Mouse (Mus musculus) A20 (cell line): ENCODE data around the gene Pomt1.
"Not testable (repeated sequence)": the region's sequence is repeated elsewhere in the genome, so short reads cannot be mapped to it uniquely, and the experiment has no call there.

Experiments used
- DNase-seq: peaks from one replicate; pipeline ENCODE4 v3.0.0-alpha.2; 2011; ENCODE audit warnings: low read depth, low spot score

Pomt1 gene

DNA sequence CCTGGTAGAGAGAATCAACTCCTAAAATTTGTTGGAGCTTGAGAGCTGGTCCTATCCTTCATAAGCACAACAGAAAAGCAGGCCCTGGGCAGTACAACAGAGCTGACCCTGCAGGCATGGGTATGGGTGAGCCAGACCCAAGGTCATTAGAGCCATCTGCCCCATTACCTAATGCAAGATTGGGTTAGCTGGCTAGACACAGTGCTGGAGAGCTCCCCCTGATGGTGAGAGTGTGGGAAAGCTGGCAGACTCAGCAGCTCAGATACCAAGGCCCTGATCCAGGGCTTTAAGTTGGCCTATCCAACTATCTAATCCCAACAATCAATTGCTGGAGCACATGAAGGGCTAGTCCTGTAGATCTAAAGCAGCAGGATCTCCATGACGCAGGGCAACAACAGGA, 46.3 kb downstream of the Pomt1 start:
- DNase-seq: peak; percentile 70

DNA sequence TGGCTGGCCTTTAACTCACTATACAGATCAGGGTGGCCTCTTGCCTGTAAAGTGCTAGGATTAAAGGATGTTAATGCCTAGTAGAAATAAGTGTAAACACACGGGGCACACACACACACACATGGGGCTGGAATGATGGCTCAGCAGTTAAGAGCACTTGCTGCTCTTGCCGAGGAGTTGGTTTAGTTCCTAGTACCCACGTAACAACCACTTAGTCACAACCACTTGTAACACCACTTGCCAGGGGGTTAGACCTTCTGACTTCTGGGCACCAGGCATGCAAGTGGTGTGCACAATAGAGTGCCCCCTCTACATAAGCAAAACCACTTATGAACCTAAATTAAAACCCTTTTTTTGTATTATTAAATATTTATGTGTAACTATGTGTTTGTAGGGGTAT, 47.6 kb downstream of the Pomt1 start:
- DNase-seq: no peak

DNA sequence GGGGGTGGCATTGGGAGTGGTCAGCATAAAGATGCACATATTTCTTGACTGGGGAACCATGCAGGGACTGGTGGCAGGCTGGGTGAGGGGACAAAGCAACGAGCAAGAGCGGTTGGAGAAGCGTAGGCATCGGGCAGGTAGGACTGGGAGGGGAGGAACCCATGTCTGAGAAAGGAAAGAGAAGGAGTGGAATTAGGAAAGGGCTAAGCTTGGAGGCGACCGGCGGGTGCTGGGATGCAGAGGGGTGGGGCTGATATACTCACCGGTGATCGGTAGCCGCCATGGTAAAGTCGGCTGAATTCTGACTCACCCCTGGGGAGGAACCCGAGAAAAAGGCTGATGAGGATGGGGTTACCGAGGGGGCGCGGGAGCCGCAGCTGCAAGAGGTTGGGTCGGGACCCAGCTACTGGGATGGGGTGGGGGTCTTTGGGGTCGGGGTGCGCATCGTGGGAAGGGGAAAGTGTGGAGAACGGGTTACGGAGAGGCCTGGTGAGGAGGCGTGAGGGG, 51.0 kb downstream of the Pomt1 start, which contains the start of gene Golga2:
Gene Golga2 (plus strand): TSS at position 51 of the 507 bp plus-strand sequence.
- DNase-seq: no peak

DNA sequence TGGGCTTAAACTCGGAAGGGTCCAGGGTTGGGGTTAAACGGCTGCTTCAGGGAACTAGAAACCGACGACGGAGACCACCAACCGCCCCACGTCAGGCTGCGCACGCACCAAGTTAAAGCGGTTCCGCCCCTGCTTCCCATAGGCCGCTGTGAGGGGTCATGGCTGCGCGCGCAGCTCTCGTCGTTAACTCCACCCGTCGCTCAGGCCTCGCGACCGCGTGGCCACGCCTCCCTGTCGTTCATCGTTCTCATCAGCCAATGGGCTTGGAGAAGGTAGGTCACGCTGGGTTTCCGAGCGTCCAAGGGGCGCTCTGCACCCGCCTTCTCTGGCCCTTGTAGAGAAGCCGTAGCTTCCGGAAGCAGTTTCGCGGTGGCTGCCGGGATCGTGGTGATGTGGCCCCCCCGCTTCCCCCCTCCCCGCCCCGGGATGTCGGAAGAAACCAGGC, 51.6 kb downstream of the Pomt1 start, which contains the start of gene Swi5:
Gene Swi5 (minus strand): TSS at position 153 of the 445 bp plus-strand sequence.
- DNase-seq: peak; percentile 100

DNA sequence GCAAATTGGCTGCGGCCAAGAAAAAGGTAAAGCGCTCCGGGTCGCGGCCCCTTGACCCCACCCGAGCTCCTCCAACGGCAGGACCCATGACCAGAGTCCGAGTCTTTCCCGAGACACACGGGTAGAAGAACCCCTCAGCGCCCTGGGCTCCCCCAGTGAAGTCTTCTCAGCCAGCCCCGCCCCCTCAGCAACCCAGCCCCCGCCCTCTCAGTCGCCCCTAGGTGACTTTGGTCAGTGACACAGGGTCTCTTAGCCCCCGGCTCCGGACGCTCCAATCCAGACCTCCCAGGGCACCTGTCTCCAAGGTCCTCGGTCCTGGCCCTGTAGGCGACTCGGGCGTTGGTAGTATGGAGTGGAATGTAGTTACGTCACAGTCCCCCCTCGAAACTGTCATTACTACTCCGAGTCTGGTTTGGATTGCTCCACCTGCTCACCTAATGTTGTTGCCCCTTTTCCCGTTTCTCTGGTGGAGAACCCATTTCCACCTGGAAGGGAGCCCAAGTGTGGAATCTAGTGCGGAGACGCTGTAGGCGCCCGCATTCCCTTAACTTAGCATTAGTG, 52.1 kb downstream of the Pomt1 start:
- DNase-seq: no peak

DNA sequence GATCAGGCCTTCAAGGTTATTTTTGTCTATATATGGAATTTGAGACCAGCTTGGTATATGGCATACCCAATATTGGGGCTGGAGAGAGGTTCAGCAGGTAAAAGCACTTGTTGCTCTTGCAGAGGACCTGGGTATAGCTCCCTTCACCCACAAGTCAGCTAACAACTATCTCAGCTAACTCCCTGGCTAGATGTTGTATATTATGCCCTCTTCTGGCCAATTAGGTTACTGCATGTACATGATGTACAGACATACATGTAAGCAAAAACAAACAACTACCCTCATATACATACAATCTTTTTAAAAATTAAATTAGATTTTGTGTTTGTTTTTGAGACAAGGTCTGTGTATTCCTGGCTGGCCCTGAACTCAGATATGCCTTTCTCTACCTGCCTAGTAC, 53.2 kb downstream of the Pomt1 start:
- peak; percentile 84 for DNase-seq

DNA sequence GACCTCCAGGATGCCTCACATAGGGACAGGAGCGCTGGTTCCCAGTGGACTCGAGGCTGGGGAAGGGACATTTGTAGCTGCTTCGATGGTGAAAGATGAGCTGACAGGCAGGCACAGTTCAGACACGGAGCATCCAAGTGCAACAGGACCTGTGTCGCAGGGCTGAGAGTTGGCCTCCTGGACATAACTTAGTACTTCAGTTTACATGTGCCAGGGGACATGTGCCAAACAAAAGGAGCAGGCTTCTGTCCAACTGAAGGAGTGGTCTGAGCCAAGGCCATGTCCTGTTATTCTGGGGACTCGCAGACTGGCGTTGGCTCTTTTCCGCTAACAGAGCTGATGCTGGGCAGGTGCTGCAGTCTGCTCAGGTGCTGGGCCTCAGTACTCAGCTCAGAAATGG, 58.0 kb downstream of the Pomt1 start:
- DNase-seq: no peak

DNA sequence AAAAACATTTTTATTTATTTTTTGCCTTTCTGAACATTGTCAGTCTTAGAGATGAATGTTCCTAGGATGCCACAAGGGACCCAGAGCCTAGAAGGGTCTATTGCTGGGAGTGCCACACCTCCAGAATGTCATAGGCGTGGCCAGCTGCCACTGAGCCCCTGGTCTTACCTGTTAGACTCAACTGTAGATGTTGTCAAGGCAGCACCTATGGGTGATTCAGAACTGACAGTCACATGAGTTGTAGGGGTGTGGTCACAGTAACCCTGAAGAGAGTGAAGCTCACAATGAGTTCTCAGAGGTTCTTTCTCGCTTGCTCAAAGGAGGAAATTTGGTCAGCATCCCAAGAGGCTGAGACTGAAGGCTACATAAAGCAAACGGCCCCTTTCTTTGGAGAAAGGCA, 58.9 kb downstream of the Pomt1 start:
- no peak for DNase-seq

DNA sequence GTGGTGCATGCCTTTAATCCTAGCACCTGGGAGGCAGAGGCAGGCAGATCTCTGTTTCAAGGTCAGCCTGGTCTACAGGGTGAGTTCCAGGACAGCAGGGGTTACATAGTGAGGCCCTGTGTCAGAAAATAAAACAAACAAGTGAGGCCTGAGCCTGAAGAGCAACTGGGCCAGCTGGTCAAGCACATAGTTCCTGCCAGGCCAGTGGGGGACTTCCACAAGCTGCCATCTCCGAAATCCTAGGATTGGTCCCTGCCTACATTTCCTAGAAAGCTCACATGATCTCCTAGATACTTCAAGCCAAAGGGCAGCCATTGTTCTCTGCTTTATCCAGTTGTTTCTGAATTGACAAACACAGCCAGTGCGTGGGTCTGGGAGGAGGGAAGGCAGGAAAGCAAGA, 59.5 kb downstream of the Pomt1 start:
- DNase-seq: not testable (repeated sequence)

DNA sequence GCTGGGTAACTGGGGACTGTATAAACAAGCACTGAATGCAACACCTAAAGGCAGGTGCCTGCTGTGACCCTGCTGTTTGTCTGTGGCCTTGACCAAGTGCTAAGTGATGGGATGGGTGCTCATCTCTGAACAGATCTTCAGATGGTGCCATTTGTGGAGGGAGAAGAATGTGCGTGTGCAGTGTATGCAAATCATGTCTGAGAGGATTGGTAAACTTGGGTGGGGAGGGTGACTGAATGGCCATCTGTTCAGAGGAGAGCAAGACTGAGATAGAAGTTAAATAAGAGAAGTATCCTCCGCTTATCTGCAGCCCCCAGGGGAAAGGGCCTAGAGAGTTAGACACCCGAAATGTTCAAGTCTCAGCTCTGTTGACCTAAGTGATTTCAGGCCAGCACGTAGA, 63.1 kb downstream of the Pomt1 start:
- peak; percentile 41 for DNase-seq

DNA sequence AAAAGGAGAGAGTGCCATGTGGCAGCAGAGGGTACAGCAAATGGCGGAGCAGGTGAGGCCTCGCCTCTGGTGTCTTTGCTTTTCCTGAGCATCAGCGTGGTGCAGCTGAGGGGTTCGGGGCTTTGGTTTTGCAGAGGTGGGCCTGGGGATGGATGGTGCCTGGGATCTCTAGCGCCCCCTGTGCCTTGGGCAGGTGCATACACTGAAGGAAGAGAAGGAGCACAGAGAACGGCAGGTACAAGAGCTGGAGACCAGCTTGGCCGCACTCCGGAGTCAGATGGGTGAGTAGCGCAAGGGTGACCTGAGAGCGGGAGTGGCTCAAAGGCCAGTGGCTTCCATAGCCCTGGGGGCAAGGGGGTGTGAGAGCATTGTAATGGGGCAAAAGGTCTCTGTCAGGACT, 66.6 kb downstream of the Pomt1 start:
- no peak for DNase-seq

DNA sequence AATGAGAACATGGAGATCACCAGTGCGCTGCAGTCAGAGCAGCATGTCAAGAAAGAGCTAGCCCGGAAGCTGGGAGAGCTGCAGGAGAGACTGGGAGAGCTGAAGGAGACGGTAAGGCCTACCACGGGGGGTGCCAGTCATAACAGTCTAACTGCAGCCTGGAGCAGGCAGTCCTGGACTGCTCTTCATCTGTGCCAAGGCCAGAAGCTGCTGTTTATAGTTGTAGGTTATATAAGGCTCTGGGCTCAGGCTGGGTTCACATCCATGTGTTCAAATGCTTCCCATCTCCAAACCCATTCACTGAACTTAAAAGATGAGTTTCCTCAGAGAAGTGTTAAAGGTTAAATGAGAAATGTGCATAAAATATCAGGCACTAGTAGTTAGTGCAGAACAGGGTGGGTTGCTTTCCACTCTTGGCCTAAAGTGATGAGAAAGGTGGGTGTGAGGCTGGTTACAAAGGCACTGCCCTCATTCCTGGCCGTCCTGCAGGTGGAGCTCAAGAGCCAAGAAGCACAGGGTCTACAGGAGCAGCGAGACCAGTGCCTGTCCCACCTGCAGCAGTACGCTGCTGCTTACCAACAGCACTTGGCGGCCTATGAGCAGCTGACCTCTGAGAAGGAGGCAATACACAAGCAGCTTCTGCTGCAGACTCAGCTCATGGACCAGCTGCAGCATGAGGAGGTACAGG, 67.9 kb downstream of the Pomt1 start:
- peak; percentile 59 for DNase-seq
